Mouse (Mus musculus): ENCODE measurements at regions not wholly inside any gene's neighbourhood (a gene's known extent, or its start where the extent isn't known, plus 50 kb on each side); places are given as distances from the start of the nearest gene placed in this dataset.

- no peaks in the 10 kb centered on the region for H3K27me3 ChIP-seq (replicated peaks)
- ATAC-seq (ENCODE audit: low FRiP score) = no peak
- no peak overlapping the region for H3K27ac ChIP-seq (replicated peaks)
- H3K36me3 ChIP-seq = no peaks in the 10 kb centered on the region
- H3K4me1 ChIP-seq = no peaks in the 10 kb centered on the region
- no peak overlapping the region for H3K4me3 ChIP-seq (replicated peaks)
- WGBS = 56% methylated on average over 2 of the region's 2 CpGs
- no peak overlapping the region for H3K9ac ChIP-seq (replicated peaks)
- no peak overlapping the region for H3K4me2 ChIP-seq
- H3K9me3 ChIP-seq (replicated peaks) = no peaks in the 10 kb centered on the region
Observed at GRCm38 (mm10) chr5:133320626-133321025, 777.5 kb upstream of the Auts2 start.

DNA sequence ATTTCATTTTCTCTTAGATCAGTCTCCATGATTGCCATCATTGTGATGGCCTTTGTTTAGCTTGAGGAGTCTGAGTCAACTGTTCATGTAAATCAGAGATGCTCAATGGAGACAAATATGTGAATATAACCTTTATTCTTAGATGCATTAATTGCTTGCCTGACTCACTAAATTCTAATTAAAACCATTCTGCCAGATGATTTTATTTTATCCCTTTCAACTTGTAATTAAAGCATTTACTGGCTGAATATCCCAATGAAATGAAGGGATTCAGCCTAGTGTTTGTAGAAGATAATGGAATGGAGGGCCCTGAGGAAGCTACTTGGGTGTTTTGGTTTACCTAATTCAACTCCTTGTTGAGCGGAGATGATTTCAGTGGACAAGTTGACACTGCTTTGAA is 777.1 kb upstream of the Auts2 start:
- H3K36me3 ChIP-seq = no peaks in the 10 kb centered on the region
- H3K4me2 ChIP-seq = no peak overlapping the region
- no peaks in the 10 kb centered on the region for H3K9me3 ChIP-seq (replicated peaks)
- WGBS = 95% methylated on average over 1 of the region's 1 CpGs
- H3K27me3 ChIP-seq (replicated peaks) = no peaks in the 10 kb centered on the region
- H3K4me1 ChIP-seq = no peaks in the 10 kb centered on the region
- no peak overlapping the region for H3K27ac ChIP-seq (replicated peaks)
- H3K9ac ChIP-seq (replicated peaks) = no peak overlapping the region
- no peak overlapping the region for H3K4me3 ChIP-seq (replicated peaks)
- no peak for ATAC-seq (ENCODE audit: low FRiP score)

- Histone ChIP-seq H3K27ac (replicated peaks) (no peak overlapping the region), H3K9me3 (replicated peaks) (no peaks in the 10 kb centered on the region), H3K27me3 (replicated peaks) (no peaks in the 10 kb centered on the region), H3K4me1 (peaks cover 12% of the 10 kb centered on the region), H3K4me3 (replicated peaks) (no peak overlapping the region), H3K9ac (replicated peaks) (no peak overlapping the region), H3K4me2 (no peak overlapping the region), H3K36me3 (no peaks in the 10 kb centered on the region)
- WGBS = 41% methylated on average over 7 of the region's 7 CpGs
- no peak for ATAC-seq (ENCODE audit: low FRiP score)
Observed at GRCm38 (mm10) chr5:133314031-133314430, 770.9 kb upstream of the Auts2 start.

- Histone ChIP-seq H3K4me1 (peaks cover 12% of the 10 kb centered on the region), H3K27ac (replicated peaks) (no peak overlapping the region), H3K9ac (replicated peaks) (no peak overlapping the region), H3K4me2 (no peak overlapping the region), H3K27me3 (replicated peaks) (no peaks in the 10 kb centered on the region), H3K9me3 (replicated peaks) (no peaks in the 10 kb centered on the region), H3K4me3 (replicated peaks) (no peak overlapping the region), H3K36me3 (no peaks in the 10 kb centered on the region)
- 22% methylated on average over 6 of the region's 6 CpGs for WGBS
- ATAC-seq (ENCODE audit: low FRiP score) = no peak
Observed at GRCm38 (mm10) chr5:133310979-133311890, 768.1 kb upstream of the Auts2 start.

DNA sequence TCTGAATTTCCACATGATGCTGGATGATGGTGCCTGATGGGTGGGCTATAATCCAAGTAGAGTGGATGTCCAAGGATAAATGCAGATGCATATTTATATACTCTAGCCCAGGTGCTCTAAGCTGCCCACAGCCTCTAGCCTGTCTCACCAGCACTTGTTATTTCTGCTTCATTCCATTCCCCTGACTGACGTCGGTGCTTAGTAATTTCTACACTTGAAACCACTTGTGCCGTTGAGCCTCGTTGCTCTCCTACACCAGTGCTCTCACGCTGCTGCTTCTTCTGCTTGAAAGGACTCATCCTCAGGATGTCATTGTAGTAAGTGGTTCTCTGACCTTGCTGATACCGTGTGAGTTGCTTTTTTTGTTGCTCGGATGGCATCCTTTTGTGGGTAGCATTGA is 724.7 kb upstream of the Auts2 start:
- no peaks in the 10 kb centered on the region for H3K36me3 ChIP-seq
- no peaks in the 10 kb centered on the region for H3K9me3 ChIP-seq (replicated peaks)
- H3K9ac ChIP-seq (replicated peaks) = no peak overlapping the region
- WGBS = 76% methylated on average over 7 of the region's 7 CpGs
- H3K4me3 ChIP-seq (replicated peaks) = no peak overlapping the region
- H3K27ac ChIP-seq (replicated peaks) = no peak overlapping the region
- no peaks in the 10 kb centered on the region for H3K27me3 ChIP-seq (replicated peaks)
- ATAC-seq (ENCODE audit: low FRiP score) = no peak
- no peaks in the 10 kb centered on the region for H3K4me1 ChIP-seq
- H3K4me2 ChIP-seq = no peak overlapping the region

GRCm38 (mm10) chr5:133267356-133267755 is 724.2 kb upstream of the Auts2 start:
- WGBS = 76% methylated on average over 2 of the region's 2 CpGs
- no peak overlapping the region for H3K9ac ChIP-seq (replicated peaks)
- H3K4me3 ChIP-seq (replicated peaks) = no peak overlapping the region
- H3K27me3 ChIP-seq (replicated peaks) = no peaks in the 10 kb centered on the region
- no peak overlapping the region for H3K27ac ChIP-seq (replicated peaks)
- H3K4me1 ChIP-seq = no peaks in the 10 kb centered on the region
- H3K36me3 ChIP-seq = no peaks in the 10 kb centered on the region
- no peaks in the 10 kb centered on the region for H3K9me3 ChIP-seq (replicated peaks)
- H3K4me2 ChIP-seq = no peak overlapping the region
- no peak for ATAC-seq (ENCODE audit: low FRiP score)

- H3K4me2 ChIP-seq = no peak overlapping the region
- H3K4me1 ChIP-seq = no peaks in the 10 kb centered on the region
- no peak overlapping the region for H3K9ac ChIP-seq (replicated peaks)
- no peak overlapping the region for H3K4me3 ChIP-seq (replicated peaks)
- no peaks in the 10 kb centered on the region for H3K36me3 ChIP-seq
- H3K27me3 ChIP-seq (replicated peaks) = no peaks in the 10 kb centered on the region
- WGBS = 63% methylated on average over 7 of the region's 7 CpGs
- no peaks in the 10 kb centered on the region for H3K9me3 ChIP-seq (replicated peaks)
- no peak overlapping the region for H3K27ac ChIP-seq (replicated peaks)
- ATAC-seq (ENCODE audit: low FRiP score) = no peak
Observed at GRCm38 (mm10) chr5:133264976-133265375, 721.8 kb upstream of the Auts2 start.

DNA sequence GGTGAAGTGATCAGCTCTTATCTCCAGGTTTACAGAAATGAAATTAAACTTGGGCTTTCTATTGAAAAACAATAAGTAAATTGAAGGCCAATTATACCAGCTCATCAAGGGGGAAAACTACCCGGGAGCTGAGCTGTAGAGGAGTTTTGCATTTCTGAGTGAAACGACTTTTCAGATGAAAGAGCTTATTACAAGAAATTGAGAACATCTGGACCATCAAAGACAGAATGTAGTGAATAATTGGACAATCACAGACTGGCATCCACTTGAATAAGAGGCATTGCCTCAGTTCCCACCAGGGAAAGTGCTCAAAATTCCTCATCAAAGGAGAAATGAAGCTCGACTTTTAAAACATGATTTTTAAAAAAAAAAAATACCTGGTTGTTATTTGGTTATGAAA is 675.7 kb upstream of the Auts2 start:
- Histone ChIP-seq H3K27ac (replicated peaks) (no peak overlapping the region), H3K27me3 (replicated peaks) (no peaks in the 10 kb centered on the region), H3K9ac (replicated peaks) (no peak overlapping the region), H3K4me3 (replicated peaks) (no peak overlapping the region), H3K9me3 (replicated peaks) (no peaks in the 10 kb centered on the region), H3K4me2 (no peak overlapping the region), H3K4me1 (no peaks in the 10 kb centered on the region), H3K36me3 (no peaks in the 10 kb centered on the region)
- 61% methylated on average over 3 of the region's 3 CpGs for WGBS
- ATAC-seq (ENCODE audit: low FRiP score) = no peak

DNA sequence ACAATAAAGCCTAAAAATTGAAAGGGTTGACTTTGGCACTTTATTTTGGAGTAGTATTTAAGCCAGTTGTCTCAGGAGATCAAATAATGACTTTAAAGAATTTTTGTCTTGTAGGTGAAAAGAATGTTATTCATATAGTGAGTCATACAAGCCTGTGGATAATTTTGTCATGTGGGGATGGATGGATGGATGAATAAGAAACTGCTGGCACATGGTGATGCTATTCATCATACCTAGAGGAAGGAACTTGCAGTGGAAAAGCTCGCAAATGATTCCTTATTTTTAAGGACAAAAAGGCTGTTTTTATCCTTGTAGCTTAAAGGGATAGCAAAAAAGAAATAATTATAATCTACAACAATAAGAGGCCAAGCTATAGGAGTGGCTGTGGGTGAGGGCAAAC is 655.4 kb upstream of the Auts2 start:
- no peak overlapping the region for H3K4me3 ChIP-seq (replicated peaks)
- H3K27me3 ChIP-seq (replicated peaks) = no peaks in the 10 kb centered on the region
- no peak for ATAC-seq (ENCODE audit: low FRiP score)
- H3K9ac ChIP-seq (replicated peaks) = no peak overlapping the region
- H3K4me2 ChIP-seq = no peak overlapping the region
- H3K27ac ChIP-seq (replicated peaks) = no peak overlapping the region
- WGBS = 88% methylated on average over 1 of the region's 1 CpGs
- no peaks in the 10 kb centered on the region for H3K36me3 ChIP-seq
- H3K4me1 ChIP-seq = no peaks in the 10 kb centered on the region
- H3K9me3 ChIP-seq (replicated peaks) = no peaks in the 10 kb centered on the region

DNA sequence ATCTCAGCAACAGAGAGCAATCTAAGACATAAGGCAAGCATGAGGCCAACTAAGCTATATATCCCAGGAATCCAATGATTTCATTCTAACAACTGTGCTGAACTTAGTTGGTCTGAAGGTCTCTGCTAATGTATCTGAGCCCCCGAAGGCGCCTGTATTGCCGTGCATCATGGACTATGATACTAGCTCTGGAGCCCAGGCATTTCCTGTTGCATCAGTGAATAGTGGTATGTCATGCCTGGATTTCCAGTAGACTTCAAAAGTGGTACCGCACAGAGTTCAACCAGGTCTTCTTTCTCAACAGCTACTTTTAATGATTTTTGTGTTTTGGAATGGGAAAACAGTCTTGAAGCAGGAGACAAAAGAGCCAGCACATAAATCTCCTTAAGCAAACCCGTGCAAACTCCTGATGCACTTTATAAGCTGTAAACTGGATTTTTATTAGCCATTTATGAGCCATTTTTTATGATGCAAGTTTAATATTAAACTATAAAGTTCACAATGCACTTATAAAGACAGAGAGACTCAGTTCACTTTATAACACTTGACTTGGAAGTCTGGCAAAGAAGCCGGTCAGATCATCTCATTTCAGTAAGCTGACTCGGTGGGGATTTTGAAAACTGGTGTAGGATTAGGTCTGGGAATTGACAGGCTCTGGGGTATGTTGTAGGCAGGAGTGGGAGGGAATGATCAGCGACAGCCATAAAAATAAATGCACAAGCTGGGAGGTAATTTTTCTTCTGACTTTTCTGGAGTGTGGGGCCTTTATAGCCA is 646.8 kb upstream of the Auts2 start:
- Histone ChIP-seq H3K36me3 (no peaks in the 10 kb centered on the region), H3K27ac (replicated peaks) (no peak overlapping the region), H3K9me3 (replicated peaks) (no peaks in the 10 kb centered on the region), H3K9ac (replicated peaks) (no peak overlapping the region), H3K27me3 (replicated peaks) (no peaks in the 10 kb centered on the region), H3K4me1 (peaks cover 11% of the 10 kb centered on the region), H3K4me2 (no peak overlapping the region), H3K4me3 (replicated peaks) (no peak overlapping the region)
- WGBS = 58% methylated on average over 8 of the region's 8 CpGs
- ATAC-seq (ENCODE audit: low FRiP score) = no peak

- no peak overlapping the region for H3K4me3 ChIP-seq (replicated peaks)
- H3K27me3 ChIP-seq (replicated peaks) = no peaks in the 10 kb centered on the region
- H3K9me3 ChIP-seq (replicated peaks) = no peaks in the 10 kb centered on the region
- no peak overlapping the region for H3K9ac ChIP-seq (replicated peaks)
- WGBS = 80% methylated on average over 6 of the region's 6 CpGs
- no peaks in the 10 kb centered on the region for H3K36me3 ChIP-seq
- H3K27ac ChIP-seq (replicated peaks) = no peak overlapping the region
- no peak for ATAC-seq (ENCODE audit: low FRiP score)
- peaks cover 5% of the 10 kb centered on the region; the same call in 1 of the 2 replicates for H3K4me1 ChIP-seq
- H3K4me2 ChIP-seq = no peak overlapping the region
Observed at GRCm38 (mm10) chr5:133175636-133176035, 632.5 kb upstream of the Auts2 start.

All from neural tube, embryonic 15.5 days (tissue).